Mouse (Mus musculus): ENCODE measurements around the gene Tenm2.

GRCm38 (mm10) chr11:37177426-37177825 is 58.3 kb downstream of the Tenm2 start:
- TF ChIP-seq CTCF (IDR thresholded peaks at IDR 0.05) (no peak), EP300 (IDR thresholded peaks at IDR 0.05) (no peak)

Measured in lung, postnatal 0 days (tissue).